Mouse (Mus musculus): ENCODE measurements around the gene Kmt2a.
"Not testable (repeated sequence)": the region's sequence is repeated elsewhere in the genome, so short reads cannot be mapped to it uniquely, and the experiment has no call there.

Kmt2a gene

GRCm38 (mm10) chr9:44817522-44817921, 63.6 kb downstream of the Kmt2a start:
- no peak for DNase-seq (ENCODE audit: low spot score in 2 of 2)

GRCm38 (mm10) chr9:44814179-44814578, 66.9 kb downstream of the Kmt2a start:
- no peak for DNase-seq (ENCODE audit: low spot score in 2 of 2)

- DNase-seq (ENCODE audit: low spot score in 2 of 2) = no peak
These were observed 70.8 kb downstream of the Kmt2a start for GRCm38 (mm10) chr9:44810316-44810715.

- no peak for DNase-seq (ENCODE audit: low spot score in 2 of 2)
These were observed 73.3 kb downstream of the Kmt2a start for GRCm38 (mm10) chr9:44807778-44808177.

- DNase-seq (ENCODE audit: low spot score in 2 of 2) = no peak
These were observed 74.0 kb downstream of the Kmt2a start for GRCm38 (mm10) chr9:44807141-44807540.

GRCm38 (mm10) chr9:44805536-44805935, 75.6 kb downstream of the Kmt2a start:
- DNase-seq (ENCODE audit: low spot score in 2 of 2) = no peak

- no peak for DNase-seq (ENCODE audit: low spot score in 2 of 2)
These were observed 76.4 kb downstream of the Kmt2a start for GRCm38 (mm10) chr9:44804678-44805077.

- no peak for DNase-seq (ENCODE audit: low spot score in 2 of 2)
These were observed 78.2 kb downstream of the Kmt2a start, which contains the start of gene Ttc36 for GRCm38 (mm10) chr9:44802808-44803450. Gene Ttc36, minus strand, starts transcription at chr9:44803072.

- no peak for DNase-seq (ENCODE audit: low spot score in 2 of 2)
These were observed 79.4 kb downstream of the Kmt2a start for GRCm38 (mm10) chr9:44801669-44802068.

- no peak for DNase-seq (ENCODE audit: low spot score in 2 of 2)
These were observed 81.2 kb downstream of the Kmt2a start for GRCm38 (mm10) chr9:44799958-44800324.

- DNase-seq (ENCODE audit: low spot score in 2 of 2) = peak; percentile 84 to 87
These were observed 81.8 kb downstream of the Kmt2a start, which contains the start of gene Tmem25 for GRCm38 (mm10) chr9:44799102-44799957. Gene Tmem25, minus strand, starts transcription at chr9:44799307.

- no peak for DNase-seq (ENCODE audit: low spot score in 2 of 2)
These were observed 82.8 kb downstream of the Kmt2a start for GRCm38 (mm10) chr9:44798298-44798697.

GRCm38 (mm10) chr9:44792842-44793241, 88.3 kb downstream of the Kmt2a start:
- DNase-seq (ENCODE audit: low spot score in 2 of 2) = no peak

GRCm38 (mm10) chr9:44772750-44773651, 108.1 kb downstream of the Kmt2a start:
- peak; percentile 87 to 92 for DNase-seq (ENCODE audit: low spot score in 2 of 2)

GRCm38 (mm10) chr9:44772392-44772749, 108.7 kb downstream of the Kmt2a start:
- no peak for DNase-seq (ENCODE audit: low spot score in 2 of 2)

GRCm38 (mm10) chr9:44771376-44771775, 109.7 kb downstream of the Kmt2a start:
- no peak for DNase-seq (ENCODE audit: low spot score in 2 of 2)

- not testable (repeated sequence) for DNase-seq (ENCODE audit: low spot score in 2 of 2)
These were observed 113.1 kb downstream of the Kmt2a start for GRCm38 (mm10) chr9:44768029-44768394.

- peak; percentile 65 to 80 for DNase-seq (ENCODE audit: low spot score in 2 of 2)
These were observed 113.7 kb downstream of the Kmt2a start, which contains the start of the genes Arcn1 and Ift46 for GRCm38 (mm10) chr9:44767101-44768028. Gene Arcn1, minus strand, starts transcription at chr9:44767845. Gene Ift46, plus strand, starts transcription at chr9:44767908.

- no peak for DNase-seq (ENCODE audit: low spot score in 2 of 2)
These were observed 120.2 kb downstream of the Kmt2a start for GRCm38 (mm10) chr9:44760873-44761272.

Measured in frontal cortex, postnatal 10 days (tissue).